Mouse (Mus musculus): ENCODE data around the gene Bhlha9. TPM values are rescaled to one million over a fixed set of nuclear protein-coding genes. Genes with fewer than 3 reads are reported as not detected.

Gene Bhlha9
- polyA plus RNA-seq, 1 experiment from 2014 or later: not detected

DNA sequence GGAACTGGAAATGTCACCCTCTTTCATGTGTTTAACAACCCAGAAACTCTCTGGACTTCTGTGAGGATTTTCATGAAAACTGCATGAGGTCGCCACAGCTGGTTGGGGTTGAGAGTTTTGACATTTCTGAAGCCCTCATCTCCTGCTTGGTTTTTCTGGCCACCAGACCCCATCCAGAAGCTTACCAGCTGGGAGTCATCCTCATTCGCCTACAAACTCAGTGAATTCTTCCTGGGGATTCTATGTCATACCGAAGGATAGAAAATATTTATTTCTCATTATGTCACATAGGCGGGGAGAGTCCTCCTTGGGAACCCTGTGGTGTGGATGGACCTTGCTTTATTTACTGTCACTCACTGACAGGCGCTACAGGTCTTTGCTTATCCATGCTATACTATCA lies 41.8 kb upstream of the Bhlha9 start:
- no peaks in the 10 kb centered on the region for H3K9me3 ChIP-seq (ENCODE audit: control insufficient read depth, low read length)
- no peak overlapping the region for H3K4me3 ChIP-seq (ENCODE audit: control insufficient read depth in 1 of 2, insufficient read depth in 1 of 2, low read depth in 1 of 2, low read length in 2 of 2)
- no peaks in the 10 kb centered on the region for H3K27me3 ChIP-seq (ENCODE audit: control insufficient read depth, insufficient read depth, low read length)
- peaks cover 7 to 10% of the 10 kb centered on the region in 2 experiments for H3K4me1 ChIP-seq (ENCODE audit: control insufficient read depth in 2 of 2, insufficient read depth in 2 of 2, low read length in 2 of 2)
- ATAC-seq (ENCODE audit: insufficient number of reproducible peaks, insufficient read depth, low FRiP score, low read depth): no peak
- no peak overlapping the region for H3K9ac ChIP-seq (ENCODE audit: low read length)
- 77% methylated on average over 5 of the region's 5 CpGs for WGBS
- H3K4me2 ChIP-seq (ENCODE audit: low read length): no peak overlapping the region
- H3K27ac ChIP-seq (replicated peaks in 1 of 2; ENCODE audit: control insufficient read depth in 1 of 2, insufficient read depth in 1 of 2, low read depth in 2 of 2, low read length in 2 of 2): no peak overlapping the region
- no peaks in the 10 kb centered on the region for H3K36me3 ChIP-seq (ENCODE audit: control insufficient read depth, insufficient read depth, low read length)

DNA sequence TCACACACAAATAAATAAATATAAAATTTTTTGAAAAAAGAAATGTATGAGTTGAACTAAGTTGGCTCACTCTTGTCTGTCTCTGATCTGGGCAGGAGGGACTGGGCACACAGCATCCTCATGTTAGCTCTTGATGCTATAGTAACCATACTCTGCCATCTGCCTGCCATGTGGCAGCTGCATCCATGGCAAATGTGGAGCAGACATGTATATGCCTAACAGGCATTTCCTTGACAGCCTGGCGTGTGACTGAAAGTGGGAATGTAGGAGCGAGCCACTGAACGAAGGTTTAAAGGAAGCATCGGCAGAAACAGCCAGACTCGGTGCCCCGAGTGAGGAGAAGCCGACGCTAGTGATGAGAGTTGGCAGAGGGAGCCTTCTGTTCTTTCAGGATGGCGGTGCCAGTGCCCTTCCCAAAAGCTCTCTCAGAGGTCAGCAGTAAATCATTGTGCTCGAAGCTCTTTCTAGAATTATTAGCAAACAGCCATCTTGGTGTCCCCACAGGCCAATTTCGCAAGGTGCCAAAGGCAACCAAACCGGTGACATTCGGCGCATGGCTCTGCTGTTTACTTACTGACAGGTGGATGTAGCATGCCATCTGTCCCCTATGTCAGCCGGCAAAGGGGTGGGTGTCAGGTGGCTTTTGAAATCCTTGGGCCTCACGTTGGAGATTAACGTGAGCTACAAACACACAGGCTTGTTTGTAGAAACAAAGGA lies 32.8 kb upstream of the Bhlha9 start:
- H3K27ac ChIP-seq (replicated peaks in 1 of 2; ENCODE audit: control insufficient read depth in 1 of 2, insufficient read depth in 1 of 2, low read depth in 2 of 2, low read length in 2 of 2): no peak overlapping the region
- H3K27me3 ChIP-seq (ENCODE audit: control insufficient read depth, insufficient read depth, low read length): no peaks in the 10 kb centered on the region
- no peaks in the 10 kb centered on the region for H3K9me3 ChIP-seq (ENCODE audit: control insufficient read depth, low read length)
- ATAC-seq (ENCODE audit: insufficient number of reproducible peaks, insufficient read depth, low FRiP score, low read depth): no peak
- H3K9ac ChIP-seq (ENCODE audit: low read length): no peak overlapping the region
- H3K4me2 ChIP-seq (ENCODE audit: low read length): no peak overlapping the region
- H3K4me1 ChIP-seq (ENCODE audit: control insufficient read depth in 2 of 2, insufficient read depth in 2 of 2, low read length in 2 of 2): no peaks in the 10 kb centered on the region
- no peak overlapping the region for H3K4me3 ChIP-seq (ENCODE audit: control insufficient read depth in 1 of 2, insufficient read depth in 1 of 2, low read depth in 1 of 2, low read length in 2 of 2)
- 81% methylated on average over 17 of the region's 17 CpGs for WGBS
- no peaks in the 10 kb centered on the region for H3K36me3 ChIP-seq (ENCODE audit: control insufficient read depth, insufficient read depth, low read length)

DNA sequence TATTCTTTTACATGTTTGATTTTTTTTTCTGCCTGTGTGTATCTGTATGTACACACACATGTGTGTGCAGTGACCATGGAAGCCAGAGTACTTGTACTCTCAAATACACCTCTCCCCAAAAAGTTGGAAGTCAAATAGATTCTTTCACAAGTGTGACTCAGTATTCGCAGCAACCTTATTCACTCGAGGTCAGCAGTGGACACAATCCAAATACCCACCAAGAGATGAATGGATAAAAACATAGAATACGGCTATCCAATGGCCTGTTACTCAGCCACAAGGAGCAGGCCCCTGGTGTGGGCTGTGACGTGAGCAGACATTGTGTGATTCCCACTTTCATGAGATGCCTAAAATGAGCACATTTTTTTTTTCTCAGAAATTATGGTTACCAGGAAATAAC lies 32.0 kb upstream of the Bhlha9 start:
- Histone ChIP-seq H3K9ac (ENCODE audit: low read length) (no peak overlapping the region), H3K9me3 (ENCODE audit: control insufficient read depth, low read length) (no peaks in the 10 kb centered on the region), H3K27ac (replicated peaks in 1 of 2; ENCODE audit: control insufficient read depth in 1 of 2, insufficient read depth in 1 of 2, low read depth in 2 of 2, low read length in 2 of 2) (no peak overlapping the region), H3K4me1 (ENCODE audit: control insufficient read depth in 2 of 2, insufficient read depth in 2 of 2, low read length in 2 of 2) (no peaks in the 10 kb centered on the region), H3K4me2 (ENCODE audit: low read length) (no peak overlapping the region), H3K4me3 (ENCODE audit: control insufficient read depth in 1 of 2, insufficient read depth in 1 of 2, low read depth in 1 of 2, low read length in 2 of 2) (no peak overlapping the region), H3K36me3 (ENCODE audit: control insufficient read depth, insufficient read depth, low read length) (no peaks in the 10 kb centered on the region), H3K27me3 (ENCODE audit: control insufficient read depth, insufficient read depth, low read length) (peaks cover 6% of the 10 kb centered on the region; the same call in 1 of the 2 replicates)
- 72% methylated on average over 4 of the region's 4 CpGs for WGBS
- ATAC-seq (ENCODE audit: insufficient number of reproducible peaks, insufficient read depth, low FRiP score, low read depth): no peak

DNA sequence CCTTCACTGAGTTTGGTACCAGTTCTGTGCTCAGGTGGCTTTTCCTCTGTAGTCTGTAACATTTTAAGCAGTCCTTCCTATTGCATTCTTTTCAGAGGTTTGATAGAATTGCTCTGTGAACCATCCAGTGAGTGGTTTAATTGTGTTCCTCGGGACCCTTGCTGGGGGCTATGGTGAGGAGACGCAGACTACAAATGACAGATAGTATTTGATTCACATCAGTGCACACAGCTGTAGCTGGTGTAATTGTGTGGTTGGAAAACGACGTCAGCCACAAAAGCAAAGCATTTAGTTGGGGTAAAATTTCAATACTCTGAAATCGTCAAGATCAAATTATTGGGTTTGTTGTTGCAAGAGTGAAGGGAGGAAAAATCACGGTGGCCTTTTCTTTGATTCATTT lies 28.0 kb upstream of the Bhlha9 start:
- no peak for ATAC-seq (ENCODE audit: insufficient number of reproducible peaks, insufficient read depth, low FRiP score, low read depth)
- 79% methylated on average over 6 of the region's 6 CpGs for WGBS
- H3K27ac ChIP-seq (replicated peaks in 1 of 2; ENCODE audit: control insufficient read depth in 1 of 2, insufficient read depth in 1 of 2, low read depth in 2 of 2, low read length in 2 of 2): no peak overlapping the region

GRCm38 (mm10) chr11:76645036-76645435 lies 27.2 kb upstream of the Bhlha9 start:
- Histone ChIP-seq H3K4me2 (ENCODE audit: low read length) (no peak overlapping the region), H3K9ac (ENCODE audit: low read length) (no peak overlapping the region), H3K9me3 (ENCODE audit: control insufficient read depth, low read length) (no peaks in the 10 kb centered on the region), H3K4me1 (ENCODE audit: control insufficient read depth in 2 of 2, insufficient read depth in 2 of 2, low read length in 2 of 2) (peaks cover 3 to 9% of the 10 kb centered on the region in 2 experiments; a peak in 3 of 4 replicates), H3K4me3 (ENCODE audit: control insufficient read depth in 1 of 2, insufficient read depth in 1 of 2, low read depth in 1 of 2, low read length in 2 of 2) (no peak overlapping the region), H3K27ac (replicated peaks in 1 of 2; ENCODE audit: control insufficient read depth in 1 of 2, insufficient read depth in 1 of 2, low read depth in 2 of 2, low read length in 2 of 2) (no peak overlapping the region), H3K27me3 (ENCODE audit: control insufficient read depth, insufficient read depth, low read length) (peaks cover 6% of the 10 kb centered on the region; the same call in 1 of the 2 replicates), H3K36me3 (ENCODE audit: control insufficient read depth, insufficient read depth, low read length) (no peaks in the 10 kb centered on the region)
- no peak for ATAC-seq (ENCODE audit: insufficient number of reproducible peaks, insufficient read depth, low FRiP score, low read depth)
- WGBS: 67% methylated on average over 9 of the region's 9 CpGs

More for the DNA sequence above, 28.0 kb upstream of the Bhlha9 start:
- Histone ChIP-seq H3K9me3 (ENCODE audit: control insufficient read depth, low read length) (no peaks in the 10 kb centered on the region), H3K9ac (ENCODE audit: low read length) (no peak overlapping the region), H3K27me3 (ENCODE audit: control insufficient read depth, insufficient read depth, low read length) (peaks cover 6% of the 10 kb centered on the region; the same call in 1 of the 2 replicates), H3K4me2 (ENCODE audit: low read length) (no peak overlapping the region), H3K4me1 (ENCODE audit: control insufficient read depth in 2 of 2, insufficient read depth in 2 of 2, low read length in 2 of 2) (peaks cover 3 to 9% of the 10 kb centered on the region in 2 experiments; a peak in 3 of 4 replicates), H3K36me3 (ENCODE audit: control insufficient read depth, insufficient read depth, low read length) (no peaks in the 10 kb centered on the region), H3K4me3 (ENCODE audit: control insufficient read depth in 1 of 2, insufficient read depth in 1 of 2, low read depth in 1 of 2, low read length in 2 of 2) (no peak overlapping the region)

- 1% methylated on average over 19 of the region's 19 CpGs for WGBS
- H3K4me3 ChIP-seq (ENCODE audit: control insufficient read depth in 1 of 2, insufficient read depth in 1 of 2, low read depth in 1 of 2, low read length in 2 of 2): peak overlapping the region; percentile 14 to 20; a peak in 3 of 4 replicates
- peaks cover 6% of the 10 kb centered on the region; the same call in 1 of the 2 replicates for H3K27me3 ChIP-seq (ENCODE audit: control insufficient read depth, insufficient read depth, low read length)
- ATAC-seq (ENCODE audit: insufficient number of reproducible peaks, insufficient read depth, low FRiP score, low read depth): peak; percentile 50; the same call in 1 of the 2 replicates
- H3K4me1 ChIP-seq (ENCODE audit: control insufficient read depth in 2 of 2, insufficient read depth in 2 of 2, low read length in 2 of 2): peaks cover 3 to 9% of the 10 kb centered on the region in 2 experiments; a peak in 3 of 4 replicates
- H3K9me3 ChIP-seq (ENCODE audit: control insufficient read depth, low read length): no peaks in the 10 kb centered on the region
- H3K4me2 ChIP-seq (ENCODE audit: low read length): peak overlapping the region; percentile 59
- H3K27ac ChIP-seq (replicated peaks in 1 of 2; ENCODE audit: control insufficient read depth in 1 of 2, insufficient read depth in 1 of 2, low read depth in 2 of 2, low read length in 2 of 2): no peak overlapping the region
- peak overlapping the region; percentile 13; the same call in 1 of the 2 replicates for H3K9ac ChIP-seq (ENCODE audit: low read length)
- H3K36me3 ChIP-seq (ENCODE audit: control insufficient read depth, insufficient read depth, low read length): no peaks in the 10 kb centered on the region
These were observed 26.3 kb upstream of the Bhlha9 start for GRCm38 (mm10) chr11:76645955-76646354.

DNA sequence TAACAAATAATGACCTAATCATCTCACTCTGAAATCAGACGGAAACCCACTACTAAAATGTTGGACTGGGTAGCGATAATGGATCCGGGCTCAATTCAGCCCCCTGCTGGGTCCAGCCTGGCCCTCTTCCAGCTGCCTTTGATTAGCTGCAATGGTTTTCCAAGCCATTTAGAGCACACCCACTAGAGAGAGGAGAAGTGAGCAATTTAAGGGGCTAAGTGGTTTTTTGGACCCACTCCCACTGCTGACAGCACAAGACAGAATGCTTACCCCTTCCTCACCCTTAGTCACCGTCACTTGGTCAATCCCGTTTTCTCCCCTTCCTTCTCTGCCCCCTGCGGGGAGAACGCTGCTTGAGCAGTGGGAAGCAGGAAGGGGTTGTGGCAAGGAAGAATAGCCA lies 25.2 kb upstream of the Bhlha9 start:
- ATAC-seq (ENCODE audit: insufficient number of reproducible peaks, insufficient read depth, low FRiP score, low read depth): no peak; the same call in 1 of the 2 replicates
- H3K4me1 ChIP-seq (ENCODE audit: control insufficient read depth in 2 of 2, insufficient read depth in 2 of 2, low read length in 2 of 2): peaks cover 3 to 9% of the 10 kb centered on the region in 2 experiments; a peak in 3 of 4 replicates
- H3K9me3 ChIP-seq (ENCODE audit: control insufficient read depth, low read length): no peaks in the 10 kb centered on the region
- no peaks in the 10 kb centered on the region for H3K36me3 ChIP-seq (ENCODE audit: control insufficient read depth, insufficient read depth, low read length)
- peak overlapping the region; percentile 16 to 21; a peak in 2 of 4 replicates for H3K4me3 ChIP-seq (ENCODE audit: control insufficient read depth in 1 of 2, insufficient read depth in 1 of 2, low read depth in 1 of 2, low read length in 2 of 2)
- no peak overlapping the region for H3K27ac ChIP-seq (replicated peaks in 1 of 2; ENCODE audit: control insufficient read depth in 1 of 2, insufficient read depth in 1 of 2, low read depth in 2 of 2, low read length in 2 of 2)
- peaks cover 6% of the 10 kb centered on the region; the same call in 1 of the 2 replicates for H3K27me3 ChIP-seq (ENCODE audit: control insufficient read depth, insufficient read depth, low read length)
- WGBS: 3% methylated on average over 7 of the region's 7 CpGs
- peak overlapping the region; percentile 65 for H3K4me2 ChIP-seq (ENCODE audit: low read length)
- 0 out of 2 replicates have a peak overlapping the region, but pooled peaks have one; percentile 10 for H3K9ac ChIP-seq (ENCODE audit: low read length)
